ENCODE assay signal across 13 mouse cellular contexts in the genomic region with DNA sequence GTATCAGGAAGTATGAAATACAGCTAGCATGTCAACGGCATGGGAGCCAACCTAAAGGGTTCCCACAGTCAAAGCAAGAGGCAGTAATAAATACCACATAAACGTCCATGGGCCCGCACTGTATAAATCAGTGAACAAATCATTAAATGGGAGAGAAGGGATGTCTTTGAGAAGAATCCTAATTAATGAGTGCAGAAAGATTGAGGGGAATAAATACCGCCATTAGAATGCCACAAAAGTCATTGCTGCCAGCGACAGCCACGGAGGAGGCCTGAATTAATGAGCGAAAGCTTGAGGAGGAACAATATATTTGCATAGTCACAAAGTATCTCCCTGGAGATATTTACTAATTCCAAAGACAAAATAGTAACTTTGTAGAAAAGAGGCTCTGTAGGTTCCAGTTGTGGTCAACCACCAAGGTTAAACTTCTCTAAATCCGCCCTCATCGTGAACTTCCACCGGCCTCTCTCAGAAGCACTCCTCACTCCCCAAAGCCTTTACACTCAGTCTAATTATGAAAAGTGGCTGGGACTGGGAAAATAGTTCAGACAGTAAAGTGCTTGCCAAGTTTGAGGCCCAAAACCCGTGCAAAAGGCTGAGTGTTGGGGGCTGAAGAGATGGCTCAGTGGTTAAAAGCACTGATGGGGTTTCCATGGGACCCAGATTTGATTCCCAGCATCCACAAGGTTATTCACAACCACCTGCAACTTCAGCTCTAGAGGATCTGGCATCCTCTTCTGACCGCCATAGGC.
"Had no signal": no experiment of that assay in that cellular context is flagged by ENCODE, and none has a peak within 500 bp of the region (broad histone marks: within the 10 kb centered on the region; RNA-seq: fewer than 3 reads in every experiment).

No protein-coding gene starts in this region.

- H3K4me3 ChIP-seq: left cerebral cortex, adult 2 months; limb, embryonic 10.5 days; liver, embryonic 15.5 days had no signal

- H3K9ac ChIP-seq: liver, embryonic 15.5 days had no signal

- DNase-seq: kidney, adult 18-20 months; kidney, postnatal 10 days; kidney, postnatal 4 days; lung, adult 2 months; lung, postnatal 36 days; right cerebral cortex, postnatal 25 days; thymus, postnatal 4 days had no signal

- ATAC-seq: lung, postnatal 0 days; midbrain, embryonic 16.5 days had no signal

- H3K4me2 ChIP-seq: liver, embryonic 11.5 days; liver, embryonic 15.5 days had no signal

- H3K27ac ChIP-seq: limb, embryonic 10.5 days; liver, embryonic 15.5 days had no signal

- H3K36me3 ChIP-seq: limb, embryonic 10.5 days; liver, embryonic 15.5 days had no signal

- H3K9me3 ChIP-seq: limb, embryonic 10.5 days; liver, embryonic 15.5 days had no signal
